2 mouse cellular contexts compared by ENCODE assay signal in the genomic region with DNA sequence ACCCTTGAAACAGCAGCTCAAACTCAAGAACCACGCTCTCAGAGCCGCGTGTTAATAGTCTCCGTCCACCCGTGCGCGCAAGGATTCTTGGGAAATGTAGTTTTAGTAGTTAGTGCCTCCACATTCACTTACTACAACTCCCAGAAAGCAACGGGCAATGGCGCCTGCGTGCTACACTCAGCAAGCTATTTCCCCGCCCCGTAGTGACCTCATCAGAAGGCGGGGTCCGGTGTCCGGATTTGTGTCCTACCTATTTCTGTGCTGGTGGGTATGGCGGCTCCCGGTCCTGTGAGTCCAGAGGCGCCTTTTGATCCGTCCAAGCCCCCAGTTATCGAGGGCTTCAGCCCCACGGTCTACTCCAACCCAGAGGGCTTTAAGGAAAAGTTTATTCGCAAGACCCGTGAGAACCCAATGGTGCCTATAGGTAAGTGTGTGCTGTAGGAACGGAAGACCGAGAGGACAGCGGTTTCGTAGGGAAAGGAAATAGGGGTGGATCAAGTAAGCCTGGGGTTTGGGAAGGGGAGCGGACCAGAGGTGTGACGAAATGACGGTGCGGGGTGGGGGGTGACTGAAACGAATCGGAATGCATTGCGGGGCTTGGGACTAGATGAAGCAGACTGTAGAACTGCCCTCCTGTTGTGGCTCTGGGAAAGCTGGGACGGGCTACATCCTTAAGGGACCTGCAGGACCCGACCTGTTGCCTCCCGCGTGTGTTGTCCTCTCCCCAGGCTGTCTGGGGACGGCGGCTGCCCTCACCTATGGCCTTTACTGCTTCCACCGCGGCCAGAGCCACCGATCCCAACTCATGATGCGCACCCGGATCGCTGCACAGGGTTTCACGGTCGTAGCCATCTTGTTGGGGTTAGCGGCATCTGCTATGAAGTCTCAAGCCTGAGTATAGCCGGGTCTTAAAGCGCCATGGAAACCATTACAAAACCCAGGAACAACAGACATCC.
A peak's percentile ranks its signal among the peaks of the same experiment; 100 is the strongest.
TF ChIP-seq lines count a peak whose summit lies in the region.

A gene (minus strand): TSS at position 95 of the 956 bp plus-strand sequence.
A gene (plus strand): TSS at position 212 of the 956 bp plus-strand sequence.

TF ChIP-seq in C2C12, 6 proteins besides CTCF, POLR2A, EP300 and RAD21 (continued from another document):
- TF ChIP-seq FOSL1 (IDR thresholded peaks at IDR 0.05; ENCODE audit: insufficient read depth, low read length, poor library complexity, severe bottlenecking): no peak
- peak; percentile 16 for TF ChIP-seq CEBPB (IDR thresholded peaks at IDR 0.05; ENCODE audit: low read depth)
- peak; percentile 90 for TF ChIP-seq MAX (IDR thresholded peaks at IDR 0.05)

TF ChIP-seq in myocyte, 11 proteins besides CTCF, POLR2A, EP300 and RAD21 (continued from another document):
- no peak for TF ChIP-seq TCF12 (IDR thresholded peaks at IDR 0.05; ENCODE audit: insufficient read depth, poor library complexity, severe bottlenecking)
- TF ChIP-seq REST (IDR thresholded peaks at IDR 0.05; ENCODE audit: insufficient read depth, insufficient read length): no peak
- TF ChIP-seq MAX (IDR thresholded peaks at IDR 0.05; ENCODE audit: low read depth): peak; percentile 12
- peak; percentile 65 for TF ChIP-seq POLR2AphosphoS2 (IDR thresholded peaks at IDR 0.05; ENCODE audit: insufficient read length, low read depth)
- no peak for TF ChIP-seq USF1 (IDR thresholded peaks at IDR 0.05; ENCODE audit: low read depth)
- TF ChIP-seq MYOG (IDR thresholded peaks at IDR 0.05; ENCODE audit: control insufficient read depth in 1 of 3, insufficient read depth in 1 of 3, insufficient read length in 2 of 3, low read depth in 2 of 3): no peak
